Mouse (Mus musculus) forelimb bud, embryonic 11.5 days (tissue): ENCODE data around the gene Myo16.

Experiments
- DNase-seq: peaks from one replicate; pipeline ENCODE4 v3.0.0-alpha.2; 2012; ENCODE audit warnings: low read depth, low spot score

Myo16 gene

DNA sequence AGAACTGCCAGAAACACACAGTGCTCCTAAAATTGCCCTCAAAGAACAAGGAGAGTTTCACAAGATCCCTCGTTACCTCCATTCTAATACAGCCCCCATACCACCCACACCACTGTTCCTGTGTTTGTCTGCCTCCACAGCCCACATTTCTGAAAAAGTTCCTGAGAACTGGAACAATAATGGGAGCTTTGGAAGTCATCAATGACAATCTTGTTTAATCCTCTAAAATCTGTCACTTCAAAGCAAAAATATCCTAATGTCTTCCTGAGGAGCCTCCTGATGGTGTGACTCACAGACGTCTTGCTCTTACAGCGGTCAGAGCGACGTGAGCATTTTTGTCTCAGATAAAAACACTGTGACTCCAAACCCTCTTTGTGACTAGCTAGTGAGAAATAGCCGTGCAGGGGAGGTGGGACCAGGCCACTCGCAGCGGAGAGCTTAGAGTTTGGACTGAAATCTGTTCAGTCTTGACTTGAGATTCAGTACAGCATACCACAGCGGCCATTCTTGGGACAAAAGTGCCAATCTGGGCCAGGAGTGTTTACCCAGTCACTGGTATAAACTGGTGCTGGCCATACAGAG, 394.4 kb downstream of the Myo16 start:
- no peak for DNase-seq

DNA sequence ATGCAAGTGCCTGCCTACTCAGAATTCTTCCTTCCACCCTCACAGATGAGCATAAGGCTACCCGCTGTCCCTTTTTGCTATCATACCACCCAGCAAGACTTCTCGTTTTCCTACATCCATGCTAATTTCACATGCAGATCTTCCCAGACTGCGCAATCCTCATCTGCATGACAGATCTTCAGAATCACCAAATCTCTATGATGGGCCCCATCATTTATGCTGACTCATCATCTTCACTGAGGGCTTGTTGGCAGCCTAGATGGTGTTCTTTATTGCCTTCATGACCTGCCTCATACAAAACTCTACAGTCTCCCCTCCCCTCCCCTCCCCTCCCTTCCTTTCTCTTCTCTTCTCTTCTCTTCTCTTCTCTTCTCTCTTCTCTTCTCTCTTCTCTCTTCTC, 395.7 kb downstream of the Myo16 start:
- DNase-seq, result no peak

DNA sequence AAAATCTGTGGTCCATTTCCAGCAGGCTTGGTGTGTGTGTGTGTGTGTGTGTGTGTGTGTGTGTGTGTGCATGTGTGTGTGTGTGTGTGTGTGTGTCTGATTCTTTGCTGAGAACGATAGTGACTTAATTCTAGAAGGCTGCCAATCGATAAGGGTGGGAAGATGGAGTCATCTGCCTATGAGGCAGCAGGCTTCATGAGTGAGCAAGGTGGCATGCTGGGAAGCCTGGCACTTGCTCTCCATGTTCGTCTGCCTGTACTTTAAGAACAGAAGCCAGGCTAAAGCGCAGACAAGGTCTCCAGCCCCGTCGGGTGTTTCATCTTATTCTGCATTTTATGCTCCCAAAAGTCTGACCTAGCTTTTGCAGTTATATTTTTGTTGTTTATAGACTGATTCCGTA, 404.2 kb downstream of the Myo16 start:
- no peak for DNase-seq

DNA sequence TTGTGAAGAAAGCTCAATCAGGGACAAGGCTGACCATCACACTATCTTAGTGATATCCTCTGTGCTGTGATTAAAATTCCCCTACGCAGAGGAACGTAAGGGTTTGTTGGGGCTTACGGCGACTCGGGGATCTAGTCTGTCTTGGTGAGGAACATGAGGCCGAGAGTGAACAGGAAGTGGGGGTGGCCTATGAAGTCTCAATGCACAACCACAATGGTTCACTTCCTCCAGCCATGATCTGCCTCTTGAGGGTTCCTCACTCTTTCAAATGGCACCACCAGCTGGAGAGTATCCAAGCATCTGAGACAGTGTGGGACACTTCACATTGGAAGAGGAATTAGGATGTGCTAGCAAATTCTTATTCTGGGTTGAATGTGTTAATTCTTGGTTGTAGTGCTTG, 405.8 kb downstream of the Myo16 start:
- DNase-seq, result no peak

DNA sequence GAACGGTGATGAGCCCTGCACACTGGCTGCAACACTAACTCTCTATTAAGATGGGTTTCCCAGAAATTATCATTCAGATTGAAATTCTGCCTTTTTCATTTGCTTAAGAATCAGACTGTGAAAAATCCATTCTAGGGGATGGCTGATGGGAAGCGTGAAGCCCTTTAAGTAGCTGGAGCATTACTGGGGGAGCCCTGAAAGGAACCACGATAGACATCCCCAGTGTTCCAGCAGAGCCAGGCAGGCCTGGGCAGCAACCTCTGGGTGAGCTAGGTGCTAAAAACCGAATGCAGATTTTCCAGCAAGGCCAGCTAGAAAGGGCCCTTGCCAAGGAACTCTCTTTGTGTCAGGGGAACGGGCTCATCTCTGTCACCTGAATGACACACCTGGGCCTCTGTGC, 407.9 kb downstream of the Myo16 start:
- no peak for DNase-seq

DNA sequence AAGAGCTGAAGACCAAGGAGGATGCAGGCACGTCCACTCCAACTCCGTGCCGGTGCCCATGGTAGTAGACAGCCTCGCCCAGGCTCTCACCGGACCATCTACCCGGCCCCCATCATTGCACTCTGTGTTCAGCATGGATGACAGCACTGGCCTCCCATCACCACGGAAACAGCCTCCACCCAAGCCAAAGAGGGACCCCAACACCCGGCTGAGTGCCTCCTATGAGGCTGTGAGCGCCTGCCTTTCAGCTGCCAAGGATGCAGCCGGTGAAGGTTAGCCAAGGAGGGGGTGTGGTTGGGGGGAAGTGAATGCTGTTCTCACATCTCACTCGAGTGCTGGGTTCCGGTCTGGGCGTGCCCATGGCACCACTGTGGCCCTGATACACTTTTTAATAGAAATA, 408.3 kb downstream of the Myo16 start:
- DNase-seq, result no peak

DNA sequence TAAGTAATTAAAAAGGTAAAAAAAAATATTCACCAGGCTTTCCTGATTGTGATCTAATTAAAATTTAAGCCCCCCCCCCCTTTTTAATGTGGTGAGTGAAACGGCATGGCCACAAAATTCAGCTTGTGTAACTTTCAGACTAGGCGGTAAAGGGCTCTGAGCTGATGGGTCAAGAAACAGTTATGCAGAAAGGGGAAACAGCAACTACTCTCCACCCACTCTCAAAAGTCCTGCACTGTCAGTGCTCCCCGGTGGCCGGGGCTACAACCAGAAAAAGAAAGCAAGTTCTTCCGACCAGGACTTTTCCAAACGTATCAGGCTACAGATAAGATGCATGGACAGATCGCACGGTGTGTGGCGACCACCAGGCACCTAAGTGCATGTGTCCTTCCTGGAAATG, 408.9 kb downstream of the Myo16 start:
- DNase-seq, result no peak

DNA sequence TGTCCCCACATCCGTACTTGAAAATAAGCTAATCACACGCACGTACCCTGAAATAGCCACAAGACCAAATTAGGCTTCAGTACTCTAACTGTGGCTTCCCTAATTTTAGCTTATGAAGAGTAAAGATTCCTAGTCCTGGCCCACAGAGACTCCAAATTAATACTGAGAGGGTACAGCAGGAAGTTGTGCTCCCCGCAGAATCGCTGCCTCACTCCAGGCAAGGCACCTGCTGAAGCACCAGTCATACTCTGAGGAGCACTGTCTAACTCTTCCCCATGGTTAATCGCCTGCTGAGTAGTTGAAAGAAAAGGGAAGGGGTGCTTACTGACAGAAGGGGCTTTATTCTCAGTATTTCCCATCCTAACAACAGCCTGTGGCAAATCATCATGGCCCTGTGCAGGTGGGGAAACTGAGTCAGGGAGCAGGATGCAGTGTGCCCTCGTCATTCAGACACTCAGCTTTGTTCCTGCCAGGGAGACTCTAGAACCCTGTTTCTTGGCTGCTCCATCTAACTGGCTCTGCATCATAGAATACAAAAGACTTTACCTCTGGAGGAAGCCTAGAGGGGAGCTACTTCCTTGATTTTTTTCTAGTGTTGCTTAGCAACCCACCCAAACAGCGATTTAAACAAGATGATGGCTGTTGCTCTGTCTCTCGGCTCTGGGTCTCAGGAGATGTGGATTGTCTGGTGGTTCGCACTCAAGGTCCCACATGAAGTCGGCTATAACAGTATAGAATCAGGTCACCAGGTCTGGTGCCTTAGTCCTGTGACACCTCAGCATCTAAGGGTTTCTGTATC, 411.7 kb downstream of the Myo16 start:
- DNase-seq, result no peak

DNA sequence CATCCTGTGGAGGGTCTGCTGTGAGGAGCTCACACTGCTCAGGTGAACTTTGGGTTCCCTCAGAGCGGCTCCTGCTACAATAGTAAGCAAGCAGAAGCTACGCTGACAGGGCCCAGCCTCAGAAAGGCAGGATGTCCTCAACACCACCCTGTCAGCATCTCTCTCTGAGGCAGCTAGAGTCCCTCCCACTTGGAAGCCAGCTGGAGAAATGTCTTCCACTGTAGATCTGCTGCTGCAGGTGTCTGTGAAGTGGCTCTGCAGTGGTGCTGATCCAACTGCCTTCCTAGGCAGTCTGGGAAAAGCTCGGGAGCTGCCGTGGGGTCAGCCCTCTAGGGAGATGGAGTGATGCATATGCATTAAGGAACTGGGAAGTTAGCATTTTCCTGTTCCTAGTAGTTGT, 414.7 kb downstream of the Myo16 start:
- DNase-seq, result no peak

DNA sequence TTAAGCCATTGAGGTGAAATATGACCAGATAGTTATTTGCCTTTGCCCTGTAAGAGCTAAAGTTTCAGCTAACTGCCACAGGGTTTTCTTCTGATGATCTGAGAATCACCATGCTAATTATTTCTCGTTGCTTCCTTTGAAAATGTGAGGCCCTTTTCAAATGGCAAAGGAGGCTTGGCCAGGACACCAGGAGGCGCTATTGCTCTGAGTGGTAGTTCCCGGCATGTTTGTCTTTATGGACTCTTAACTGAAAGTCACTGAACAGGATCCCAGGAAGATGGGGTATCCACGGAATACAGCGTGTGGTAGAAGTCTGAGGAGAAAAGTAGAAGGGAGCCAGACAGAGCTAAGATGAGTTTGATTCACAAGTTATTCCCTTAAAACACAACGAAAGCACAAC, 420.4 kb downstream of the Myo16 start:
- peak; percentile 78 for DNase-seq

DNA sequence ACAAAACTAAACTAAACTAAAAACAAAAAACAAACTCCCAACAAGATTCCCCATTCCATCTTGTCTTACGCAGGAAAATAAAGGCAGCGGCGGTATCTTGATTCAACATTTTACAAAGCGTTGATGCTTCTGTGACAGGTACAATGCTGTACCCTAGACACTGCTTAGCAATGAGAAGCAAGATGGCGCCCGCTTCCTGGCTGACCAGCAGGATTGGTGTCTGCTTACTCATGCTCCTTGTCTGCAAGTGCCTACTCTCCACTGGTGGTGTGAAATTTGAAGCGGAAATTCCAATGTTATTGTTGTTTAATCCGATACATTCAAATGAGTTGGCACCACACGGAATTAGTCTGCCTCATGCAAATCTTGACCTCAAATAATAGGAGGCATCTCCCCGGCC, 421.5 kb downstream of the Myo16 start:
- DNase-seq, result no peak

DNA sequence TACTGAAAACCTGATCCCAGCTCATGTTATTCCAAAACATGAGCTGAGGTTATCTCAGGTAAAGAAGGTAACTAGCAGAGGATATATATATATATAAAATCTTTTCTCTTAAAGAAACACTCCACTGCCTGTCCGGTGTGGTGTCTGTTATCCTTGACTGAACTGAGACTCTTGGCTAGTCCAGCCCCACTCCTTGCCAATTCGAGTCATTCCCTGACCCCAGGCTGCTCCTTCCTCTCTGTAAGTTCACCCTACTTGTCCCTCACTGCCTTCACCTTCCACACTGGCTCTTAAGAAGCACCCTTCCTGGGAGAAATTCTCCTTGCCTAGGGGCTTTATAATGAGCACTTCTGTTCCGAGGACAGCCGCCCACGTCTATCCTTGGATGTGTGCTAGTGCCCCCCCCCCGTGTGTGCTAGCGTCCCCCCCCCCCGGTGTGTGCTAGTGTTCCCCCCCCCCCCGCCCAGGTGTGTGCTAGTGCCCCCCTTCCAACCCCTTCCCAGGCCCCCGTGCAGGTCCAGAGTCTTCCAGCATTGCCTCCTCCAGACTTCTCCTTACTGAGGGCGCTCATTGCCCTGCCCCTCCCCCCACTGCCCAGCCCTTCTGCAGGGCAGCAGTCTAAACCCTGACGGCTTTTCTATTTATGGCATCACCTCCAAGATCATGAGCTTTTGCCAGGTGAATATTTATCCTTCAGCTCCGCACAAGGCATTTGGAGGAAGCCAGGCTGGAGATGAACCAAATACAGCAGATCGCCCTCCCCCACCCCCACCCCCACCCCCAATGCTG, 433.4 kb downstream of the Myo16 start:
- DNase-seq, result no peak

DNA sequence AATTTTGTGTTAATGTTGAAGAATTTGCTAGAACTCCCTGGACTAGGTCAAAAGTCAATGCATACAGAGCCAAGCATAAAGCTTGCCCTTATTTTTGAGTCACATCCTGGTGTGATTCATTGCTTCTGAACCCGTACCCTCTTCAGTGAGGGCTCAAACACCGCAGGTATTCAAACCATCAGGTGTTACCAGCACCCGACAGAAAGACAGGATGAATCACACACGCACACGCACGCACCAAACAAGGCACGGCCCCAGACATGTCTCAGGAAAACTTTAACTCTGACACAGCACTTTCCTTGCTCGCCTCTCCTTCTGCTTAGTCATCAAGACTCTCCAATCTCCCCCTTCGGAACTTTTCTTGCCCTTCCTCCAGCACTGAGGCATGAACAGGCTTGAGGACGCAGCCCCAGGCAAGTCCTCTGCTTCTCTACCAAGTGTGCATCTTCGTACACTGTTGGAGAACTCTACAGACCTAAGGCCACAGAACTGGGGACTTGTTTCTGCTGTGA, 435.8 kb downstream of the Myo16 start:
- DNase-seq, result no peak

DNA sequence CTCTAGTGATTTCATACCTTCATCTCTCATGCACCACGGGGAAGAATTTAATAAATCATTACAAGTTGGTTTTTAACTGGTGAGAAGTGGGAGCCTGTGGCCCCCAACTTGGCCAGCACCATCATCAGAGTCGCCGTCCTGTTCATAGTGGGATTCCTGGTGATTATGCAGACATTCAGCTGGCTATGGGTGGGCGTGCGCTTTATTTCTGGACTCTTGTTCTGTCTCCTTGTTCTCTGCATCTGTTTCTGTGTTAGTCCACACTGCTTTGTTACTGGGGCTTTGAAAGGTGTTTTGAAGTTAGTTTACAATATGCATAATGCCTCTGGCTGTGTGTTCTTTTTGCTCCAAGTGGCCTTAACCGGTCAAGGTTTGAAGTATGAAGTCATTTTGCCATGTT, 439.2 kb downstream of the Myo16 start:
- no peak for DNase-seq

DNA sequence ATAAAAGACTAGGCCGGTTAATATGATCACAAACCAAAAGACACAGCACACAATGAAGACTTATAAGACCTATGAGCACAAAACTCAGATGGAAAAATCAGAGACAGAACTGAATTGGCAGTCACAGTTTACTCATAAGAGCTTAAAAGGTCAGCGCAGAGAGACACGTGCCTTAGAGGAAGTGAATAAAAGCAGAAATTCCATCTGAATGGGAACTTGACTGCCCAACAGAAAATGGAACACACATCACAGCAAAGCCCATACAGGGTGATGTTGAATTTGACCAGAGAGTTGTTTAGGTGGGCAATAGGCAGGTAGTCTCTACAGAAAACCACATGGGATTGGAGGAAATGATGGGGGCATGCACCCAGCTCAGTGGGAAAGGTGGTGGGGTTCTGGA, 442.6 kb downstream of the Myo16 start:
- DNase-seq, result no peak

DNA sequence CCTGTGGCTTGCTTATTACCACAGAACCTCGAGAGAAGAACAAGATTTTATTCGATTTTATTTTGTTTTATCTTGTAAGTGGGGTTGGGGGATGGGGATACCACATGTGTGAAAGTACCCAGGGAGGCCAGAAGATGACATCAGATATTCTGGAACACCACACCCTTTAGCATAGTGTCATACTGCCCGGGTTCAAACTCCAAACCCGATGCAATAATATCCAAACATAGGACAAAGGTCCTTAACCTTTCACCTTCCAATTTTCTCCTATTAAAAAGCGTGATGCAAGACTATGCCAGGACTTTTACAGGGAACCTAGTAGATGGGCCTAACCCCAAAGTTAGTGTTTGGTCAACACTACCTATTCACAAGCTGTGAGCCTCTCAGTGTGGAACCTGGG, 443.9 kb downstream of the Myo16 start:
- no peak for DNase-seq

DNA sequence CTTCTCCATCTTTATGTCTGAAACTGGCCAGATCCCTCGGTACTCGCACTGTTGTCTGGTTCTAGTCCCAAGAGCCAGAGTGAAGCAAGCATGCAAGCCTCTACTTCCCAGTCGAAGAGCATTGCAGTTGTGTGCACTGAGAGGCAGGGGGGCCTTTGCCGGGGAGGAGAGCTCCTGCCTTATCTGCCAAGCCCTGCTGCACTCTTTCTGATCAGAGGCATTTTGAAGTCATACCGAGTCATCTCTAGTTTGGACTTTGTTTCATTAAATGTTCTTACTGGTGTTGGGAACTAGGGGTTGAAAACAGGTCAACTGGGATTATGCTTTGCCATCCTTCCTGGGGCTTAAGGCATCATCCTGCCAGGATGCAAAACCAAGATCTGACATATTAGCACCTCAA, 445.2 kb downstream of the Myo16 start:
- no peak for DNase-seq

DNA sequence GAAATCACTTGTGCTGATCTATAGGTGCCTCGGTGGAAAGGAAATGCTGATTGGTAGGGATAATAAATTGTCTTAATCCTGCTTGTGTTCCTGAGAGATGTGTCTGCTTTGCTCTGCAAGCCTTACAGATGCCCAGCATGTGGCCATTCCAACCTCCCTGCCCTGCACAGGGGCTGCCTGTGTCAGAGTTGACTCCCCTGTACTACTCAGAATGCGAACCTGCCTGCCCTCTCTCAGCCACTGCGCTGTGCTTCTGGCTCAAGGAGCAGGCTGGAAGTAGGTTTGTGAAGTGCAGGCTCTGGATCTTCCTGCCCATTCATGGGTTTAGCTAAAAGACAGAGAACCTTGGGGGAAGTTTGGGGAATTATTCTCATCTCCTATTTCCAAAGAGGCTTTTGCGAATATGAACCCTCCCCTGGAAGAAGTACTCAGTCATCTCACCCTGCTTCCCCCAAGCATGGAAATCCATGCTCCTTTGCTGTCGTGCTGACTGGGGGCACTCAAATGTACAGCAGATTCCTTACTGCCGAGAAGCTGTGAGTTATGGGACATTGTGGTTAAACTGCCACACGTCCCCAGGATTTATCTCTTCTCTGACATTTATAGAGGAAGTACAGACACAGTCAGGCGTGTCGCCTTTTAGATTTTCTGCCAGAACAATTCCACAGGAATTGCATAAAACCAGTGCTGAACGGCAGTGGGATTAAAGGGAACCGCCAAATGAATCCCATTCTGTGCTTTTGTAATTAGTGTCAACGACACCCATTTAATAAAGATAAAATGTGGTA, 452.5 kb downstream of the Myo16 start:
- no peak for DNase-seq

DNA sequence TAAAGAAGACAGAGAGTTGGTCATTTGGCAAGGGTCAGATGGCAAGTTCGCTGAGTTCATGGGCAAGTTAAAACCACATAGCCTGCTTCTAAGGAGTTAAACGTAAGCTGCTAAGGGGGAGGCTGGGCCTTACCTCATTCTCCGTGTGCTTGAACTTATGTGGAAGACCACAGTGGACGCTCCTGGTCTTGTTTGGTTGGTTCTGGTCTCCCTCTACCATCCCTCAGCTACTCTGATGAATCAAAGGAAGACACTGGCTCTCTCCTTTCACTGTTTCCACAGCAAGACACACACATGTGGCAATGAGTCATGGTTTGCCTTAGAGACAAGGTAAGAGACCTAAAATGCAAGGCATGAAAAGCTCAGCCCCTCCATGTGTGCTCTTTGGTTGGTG, 453.1 kb downstream of the Myo16 start:
- DNase-seq, result no peak

DNA sequence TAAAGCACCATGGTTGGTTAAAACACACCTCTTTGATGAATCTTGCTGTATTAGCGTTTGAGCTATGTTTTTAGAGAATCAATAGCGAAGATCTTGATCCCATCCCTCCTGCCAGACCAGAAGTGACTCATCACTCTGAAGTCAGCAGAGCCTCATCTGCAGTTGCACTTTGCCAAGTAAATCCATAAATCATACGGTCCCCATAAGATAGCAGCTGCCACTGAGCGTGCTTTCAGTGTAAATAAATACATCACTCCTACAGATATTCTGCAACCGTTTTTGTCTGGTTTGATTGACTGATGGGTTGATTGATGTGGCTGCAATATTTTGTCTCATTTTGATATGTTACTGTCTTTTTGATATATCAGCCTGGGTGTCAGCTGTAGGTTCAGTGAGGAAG, 457.9 kb downstream of the Myo16 start:
- no peak for DNase-seq

DNA sequence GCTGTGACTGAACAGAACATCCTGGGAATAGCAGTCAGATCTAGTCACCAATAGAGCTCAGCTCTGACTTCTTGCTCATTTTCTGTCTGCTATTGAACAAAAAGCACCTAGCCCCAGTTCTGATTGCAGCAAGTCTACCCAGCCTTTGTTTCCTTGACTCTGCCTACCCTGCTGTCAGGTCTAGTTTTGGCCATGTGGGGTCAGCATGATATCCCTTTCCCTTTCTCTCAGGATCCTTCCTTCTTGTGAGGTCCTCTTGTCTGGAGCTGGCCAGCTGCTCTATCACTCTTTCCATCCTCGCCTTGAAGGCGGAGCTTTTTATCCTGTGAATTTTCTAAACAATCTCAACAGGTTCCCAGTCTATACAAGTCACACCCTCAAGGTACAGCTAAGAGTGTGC, 459.7 kb downstream of the Myo16 start:
- no peak for DNase-seq

DNA sequence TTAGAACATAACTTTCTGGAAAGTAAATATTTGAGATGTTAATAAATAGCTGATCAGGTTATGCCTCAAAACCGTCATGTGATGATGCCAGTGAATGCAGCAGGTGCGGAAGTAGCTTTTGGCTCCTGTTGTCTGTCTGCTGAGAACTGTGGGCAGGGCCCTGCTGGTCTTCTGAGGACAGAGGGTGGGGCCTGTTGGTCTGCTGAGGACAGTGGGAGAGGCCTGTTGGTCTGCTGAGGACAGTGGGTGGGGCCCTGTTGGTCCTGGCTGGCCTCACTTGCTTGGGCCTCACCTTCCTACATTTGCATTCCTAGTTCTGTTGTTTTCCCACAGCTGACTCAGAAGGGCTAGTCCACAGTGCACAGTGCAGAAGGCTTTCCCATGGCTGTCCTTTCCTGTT, 466.0 kb downstream of the Myo16 start:
- DNase-seq, result no peak
